Comparison of ENCODE assay signal across 8 mouse cellular contexts in the genomic region with DNA sequence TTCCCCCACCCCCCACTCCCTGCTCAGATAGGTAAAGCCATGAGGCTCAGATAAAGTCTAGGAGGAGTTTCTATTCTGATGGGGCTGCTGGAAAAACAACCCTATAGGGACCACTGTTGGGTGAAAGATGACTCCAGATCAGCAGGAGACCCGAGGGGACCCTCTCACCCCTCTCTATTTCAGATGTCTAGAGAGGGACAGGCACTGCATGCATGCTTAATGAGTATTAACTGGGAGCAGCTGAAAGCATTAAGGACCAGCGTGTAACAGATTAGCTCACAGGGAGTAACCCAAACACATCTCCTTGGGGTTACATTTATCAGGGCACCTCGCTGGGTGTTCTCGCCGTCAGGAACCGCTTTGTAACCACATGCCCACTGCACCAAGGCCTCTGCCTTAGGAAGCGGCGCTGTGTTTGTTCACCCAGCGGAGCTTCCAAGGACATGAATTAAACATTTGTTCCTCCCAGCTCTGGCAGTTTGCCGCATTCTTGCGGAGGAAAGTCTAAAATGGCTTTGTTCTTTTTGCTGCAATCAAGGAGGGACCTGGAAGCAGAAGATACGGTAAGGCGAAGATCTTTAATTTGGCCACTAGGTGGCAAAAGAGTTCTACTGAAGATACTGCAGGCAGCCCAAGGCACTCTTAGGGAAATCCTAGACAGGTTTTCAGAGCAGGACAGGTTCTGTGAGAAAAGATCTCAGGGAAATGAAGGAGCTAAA.
DNase-seq lines count a peak whose midpoint lies in the region; ATAC-seq lines count a peak whose summit lies in the region.

No protein-coding gene starts in this region.

- no peaks in the 10 kb centered on the region for H3K36me3 ChIP-seq in forebrain, embryonic 15.5 days
- no peaks in the 10 kb centered on the region for H3K36me3 ChIP-seq in hindbrain, embryonic 11.5 days (ENCODE audit: control insufficient read depth, insufficient read depth, low read length)
- H3K36me3 ChIP-seq in lung, embryonic 16.5 days (ENCODE audit: control insufficient read depth, insufficient read depth, low read length) = no peaks in the 10 kb centered on the region

- peak overlapping the region; percentile 55 for H3K9ac ChIP-seq in forebrain, embryonic 15.5 days (replicated peaks)
- H3K9ac ChIP-seq in hindbrain, embryonic 11.5 days (ENCODE audit: low read depth, low read length) = peak overlapping the region; percentile 49
- H3K9ac ChIP-seq in lung, embryonic 16.5 days (ENCODE audit: low read length) = peak overlapping the region; percentile 53

- under 1% methylated on average over 13 of the region's 13 CpGs for WGBS in forebrain, embryonic 15.5 days
- WGBS in hindbrain, embryonic 11.5 days = 2% methylated on average over 13 of the region's 13 CpGs
- under 1% methylated on average over 13 of the region's 13 CpGs for WGBS in lung, embryonic 16.5 days

- peak; percentile 90 for DNase-seq in MN1 (ENCODE audit: low spot score)
- DNase-seq in cerebellum, adult 11-12 months = peak; percentile 50
- DNase-seq in hindbrain, embryonic 11.5 days (ENCODE audit: low spot score) = peak; percentile 82
- peak; percentile 80 for DNase-seq in layer of hippocampus, adult 9-11 months
- peak; percentile 85 for DNase-seq in ovary, adult 18-20 months (ENCODE audit: low spot score)
- peak; percentile 40 for DNase-seq in thymus, postnatal 25 days

- peaks cover 17% of the 10 kb centered on the region for H3K4me1 ChIP-seq in forebrain, embryonic 15.5 days
- H3K4me1 ChIP-seq in hindbrain, embryonic 11.5 days (replicated peaks; ENCODE audit: control insufficient read depth, insufficient read depth, low read length) = peaks cover 3% of the 10 kb centered on the region; the same call in 1 of the 2 replicates
- H3K4me1 ChIP-seq in lung, embryonic 16.5 days (replicated peaks; ENCODE audit: control insufficient read depth, insufficient read depth, low read length) = peaks cover 13% of the 10 kb centered on the region

- ATAC-seq in forebrain, embryonic 15.5 days (replicated peaks) = peak; percentile 92
- peak; percentile 87 for ATAC-seq in hindbrain, embryonic 11.5 days (ENCODE audit: low FRiP score)
- ATAC-seq in lung, embryonic 16.5 days (ENCODE audit: low read depth) = peak; percentile 93

- H3K27ac ChIP-seq in forebrain, embryonic 15.5 days (replicated peaks) = peak overlapping the region; percentile 91
- H3K27ac ChIP-seq in hindbrain, embryonic 11.5 days (ENCODE audit: low read depth, low read length) = peak overlapping the region; percentile 62
- no peak overlapping the region for H3K27ac ChIP-seq in lung, embryonic 16.5 days (ENCODE audit: low read length)

- H3K27me3 ChIP-seq in forebrain, embryonic 15.5 days = no peaks in the 10 kb centered on the region
- peaks cover 3% of the 10 kb centered on the region for H3K27me3 ChIP-seq in hindbrain, embryonic 11.5 days (ENCODE audit: control insufficient read depth, insufficient read depth, low read length)
- no peaks in the 10 kb centered on the region for H3K27me3 ChIP-seq in lung, embryonic 16.5 days (ENCODE audit: control insufficient read depth, insufficient read depth, low read depth, low read length)

- H3K4me3 ChIP-seq in forebrain, embryonic 15.5 days = peak overlapping the region; percentile 35
- H3K4me3 ChIP-seq in hindbrain, embryonic 11.5 days (ENCODE audit: low read depth, low read length) = peak overlapping the region; percentile 19; the same call in 1 of the 2 replicates
- peak overlapping the region; percentile 33 for H3K4me3 ChIP-seq in lung, embryonic 16.5 days (ENCODE audit: low read length)

- H3K4me2 ChIP-seq in forebrain, embryonic 15.5 days (replicated peaks) = peak overlapping the region; percentile 51
- H3K4me2 ChIP-seq in hindbrain, embryonic 11.5 days (replicated peaks; ENCODE audit: low read depth, low read length) = peak overlapping the region; percentile 50
- peak overlapping the region; percentile 56 for H3K4me2 ChIP-seq in lung, embryonic 16.5 days (ENCODE audit: low read depth, low read length)

- H3K9me3 ChIP-seq in forebrain, embryonic 15.5 days = no peaks in the 10 kb centered on the region
- no peaks in the 10 kb centered on the region for H3K9me3 ChIP-seq in hindbrain, embryonic 11.5 days (ENCODE audit: control insufficient read depth, low read length)
- no peaks in the 10 kb centered on the region for H3K9me3 ChIP-seq in lung, embryonic 16.5 days (ENCODE audit: control insufficient read depth, low read length)

Comparison
In these comparisons a context has a peak if more than half of its experiments do, and no peak if none do; other contexts are left out.
1. DNase-seq: peak in every context shown above with its lines; median percentile 90 in MN1; 85 in ovary, adult 18-20 months; 82 in hindbrain, embryonic 11.5 days; 80 in layer of hippocampus, adult 9-11 months; 50 in cerebellum, adult 11-12 months; 40 in thymus, postnatal 25 days.